Mouse (Mus musculus): ENCODE measurements around the gene Ddc. TPM values are rescaled to one million over a fixed set of nuclear protein-coding genes. Genes with fewer than 3 reads are reported as not detected.

The Ddc gene
- total and polyA plus RNA-seq, 3 experiments: 0.07 to 0.08 TPM; not detected in 1

GRCm38 (mm10) chr11:11829161-11830000, 68.6 kb downstream of the Ddc start:
- Histone ChIP-seq H3K9ac (ENCODE audit: control insufficient read depth, low read depth, low read length, poor library complexity, severe bottlenecking) (no peak overlapping the region), H3K9me3 (replicated peaks; ENCODE audit: insufficient read depth, low read length) (no peaks in the 10 kb centered on the region), H3K27me3 (ENCODE audit: control insufficient read depth in 1 of 2, insufficient read depth in 2 of 2, low read length in 2 of 2) (peaks cover 31 to 41% of the 10 kb centered on the region in 2 experiments), H3K27ac (ENCODE audit: control insufficient read depth, low read depth, low read length) (no peak overlapping the region), H3K4me1 (ENCODE audit: control insufficient read depth in 1 of 2, insufficient read depth in 2 of 2, low read length in 2 of 2) (peaks cover 0 to 15% of the 10 kb centered on the region in 2 experiments; a peak in 1 of 4 replicates), H3K79me2 (ENCODE audit: control insufficient read depth, insufficient read depth, low read length, poor library complexity) (no peaks in the 10 kb centered on the region), H3K4me3 (ENCODE audit: control insufficient read depth in 1 of 2, insufficient read depth in 1 of 2, low read depth in 2 of 2, low read length in 2 of 2) (no peak overlapping the region), H3K36me3 (ENCODE audit: control insufficient read depth in 1 of 2, insufficient read depth in 2 of 2, low read length in 2 of 2) (peaks cover 0 to 9% of the 10 kb centered on the region in 2 experiments; a peak in 2 of 4 replicates)
- no peak for DNase-seq (ENCODE audit: low read depth, low spot score)
- no peak for TF ChIP-seq MEF2A (IDR thresholded peaks at IDR 0.05; ENCODE audit: extremely low read depth, insufficient replicate concordance, low read depth, low read length, poor library complexity, severe bottlenecking)

- TF ChIP-seq GATA1 (IDR thresholded peaks at IDR 0.05; ENCODE audit: low read depth, low read length) (no peak), CHD1 (IDR thresholded peaks at IDR 0.05; ENCODE audit: low read depth, low read length) (no peak), UBTF (IDR thresholded peaks at IDR 0.05; ENCODE audit: borderline replicate concordance, insufficient read depth, low read depth, low read length) (no peak), SMC3 (IDR thresholded peaks at IDR 0.05; ENCODE audit: low read depth, low read length) (no peak), KAT2A (conservative IDR thresholded peaks at IDR 0.05; ENCODE audit: low read depth, low read length) (no peak), MAFK (IDR thresholded peaks at IDR 0.05; ENCODE audit: borderline replicate concordance, low read depth, low read length) (no peak), RCOR1 (IDR thresholded peaks at IDR 0.05; ENCODE audit: low read depth, low read length) (no peak), SIN3A (IDR thresholded peaks at IDR 0.05; ENCODE audit: low read length) (no peak), ZNF384 (IDR thresholded peaks at IDR 0.05; ENCODE audit: low read depth, low read length) (no peak), EP300 (IDR thresholded peaks at IDR 0.05; ENCODE audit: low read depth in 1 of 2, low read length in 2 of 2) (no peak), MXI1 (IDR thresholded peaks at IDR 0.05; ENCODE audit: low read depth, low read length) (no peak), ZMIZ1 (IDR thresholded peaks at IDR 0.05; ENCODE audit: low read depth, low read length) (no peak), RAD21 (IDR thresholded peaks at IDR 0.05; ENCODE audit: low read depth, low read length) (no peak), ZC3H11A (IDR thresholded peaks at IDR 0.05; ENCODE audit: low read depth, low read length) (no peak), NRF1 (IDR thresholded peaks at IDR 0.05; ENCODE audit: insufficient read depth, low read depth, low read length, poor library complexity, severe bottlenecking) (no peak), BHLHE40 (IDR thresholded peaks at IDR 0.05; ENCODE audit: borderline replicate concordance, low read depth, low read length) (no peak), MYB (IDR thresholded peaks at IDR 0.05; ENCODE audit: low read depth, low read length) (no peak), ELF1 (IDR thresholded peaks at IDR 0.05; ENCODE audit: low read depth, low read length) (no peak), HCFC1 (IDR thresholded peaks at IDR 0.05; ENCODE audit: low read depth, low read length) (no peak), TAL1 (IDR thresholded peaks at IDR 0.05; ENCODE audit: low read length) (no peak)
- Histone ChIP-seq H3K4me1 (ENCODE audit: control insufficient read depth in 1 of 2, insufficient read depth in 2 of 2, low read length in 2 of 2) (peaks cover 0 to 15% of the 10 kb centered on the region in 2 experiments; a peak in 1 of 4 replicates), H3K27me3 (ENCODE audit: control insufficient read depth in 1 of 2, insufficient read depth in 2 of 2, low read length in 2 of 2) (peaks cover 33 to 43% of the 10 kb centered on the region in 2 experiments), H3K79me2 (ENCODE audit: control insufficient read depth, insufficient read depth, low read length, poor library complexity) (no peaks in the 10 kb centered on the region), H3K9ac (ENCODE audit: control insufficient read depth, low read depth, low read length, poor library complexity, severe bottlenecking) (no peak overlapping the region), H3K27ac (ENCODE audit: control insufficient read depth, low read depth, low read length) (no peak overlapping the region), H3K4me3 (ENCODE audit: control insufficient read depth in 1 of 2, insufficient read depth in 1 of 2, low read depth in 2 of 2, low read length in 2 of 2) (no peak overlapping the region), H3K9me3 (replicated peaks; ENCODE audit: insufficient read depth, low read length) (no peaks in the 10 kb centered on the region), H3K36me3 (ENCODE audit: control insufficient read depth in 1 of 2, insufficient read depth in 2 of 2, low read length in 2 of 2) (peaks cover 0 to 9% of the 10 kb centered on the region in 2 experiments; a peak in 2 of 4 replicates)
- DNase-seq (ENCODE audit: low read depth, low spot score): no peak
Observed at GRCm38 (mm10) chr11:11828761-11829160, 69.2 kb downstream of the Ddc start.

Data from MEL (cell line).